Mouse (Mus musculus): ENCODE results near the gene G0s2. TPM values are rescaled to one million over a fixed set of nuclear protein-coding genes. Genes with fewer than 3 reads are reported as not detected.

The G0s2 gene
- total RNA-seq, 2 experiments from 2014 or later, result 8.0 to 8.3 TPM

- intact Hi-C loops (cut with DNase I), result no loop called here
- DNase-seq (ENCODE audit: low spot score in 2 of 2), result peak in 1 of 2 experiments; percentile 9
These were observed 45.5 kb downstream of the G0s2 start for GRCm38 (mm10) chr1:193227537-193227936.

- intact Hi-C loops (cut with DNase I), result no loop called here
- peak in 1 of 2 experiments; percentile 52 for DNase-seq (ENCODE audit: low spot score in 2 of 2)
These were observed 46.1 kb downstream of the G0s2 start for GRCm38 (mm10) chr1:193226724-193227522.

- intact Hi-C loops (cut with DNase I), result no loop called here
- DNase-seq (ENCODE audit: low spot score in 2 of 2), result no peak
These were observed 46.9 kb downstream of the G0s2 start for GRCm38 (mm10) chr1:193226114-193226513.

- intact Hi-C loops (cut with DNase I), result no loop called here
- DNase-seq (ENCODE audit: low spot score in 2 of 2), result no peak
These were observed 47.5 kb downstream of the G0s2 start for GRCm38 (mm10) chr1:193225531-193225930.

Other genes with a start within 250 kb of the G0s2 start
- 10 to 100 TPM; 25.4 to 26.5 TPM for gene Syt14, start 237.4 kb downstream of the G0s2 start, total RNA-seq (2021)
- 10 to 100 TPM; 21.9 to 23.2 TPM for gene Diexf, start 142.9 kb downstream of the G0s2 start, total RNA-seq (2021)
- 1 to 10 TPM in 1 of 2 experiments, under 1 TPM in 1; 0.98 to 2.3 TPM for gene Irf6, start 120.1 kb downstream of the G0s2 start, total RNA-seq (2021)
- 1 to 10 TPM; 2.4 to 3.4 TPM for gene A130010J15Rik, start 105.2 kb downstream of the G0s2 start, total RNA-seq (2021)
- 1 to 10 TPM; 1.0 to 3.1 TPM for gene Traf3ip3, start 71.5 kb downstream of the G0s2 start, total RNA-seq (2021)
- 1 to 10 TPM in 1 of 2 experiments, under 1 TPM in 1; 0.89 to 1.9 TPM for gene Lamb3, start 65.5 kb downstream of the G0s2 start, total RNA-seq (2021)
- gene Hsd11b1, start 9.1 kb downstream of the G0s2 start, total RNA-seq (2021), result 10 to 100 TPM; 24.1 to 24.9 TPM
- gene Camk1g, start 97.1 kb upstream of the G0s2 start, total RNA-seq (2021), result 10 to 100 TPM; 36.9 to 51.0 TPM

Data from left cerebral cortex, postnatal 25 days (tissue).